Mouse (Mus musculus) heart, embryonic 13.5 days (tissue): ENCODE results near the gene Hoxd3. TPM values are rescaled to one million over a fixed set of nuclear protein-coding genes. Genes with fewer than 3 reads are reported as not detected.

ENCODE experiments used
- ATAC-seq: fragments of 200-750 bp; cut with Nextera tagmentation; 2 replicates; pipeline ENCODE4 v1.8.0; 2017; ENCODE audit warnings: moderate TSS enrichment; ENCODE audit not compliant: insufficient number of reproducible peaks, low FRiP score, low TSS enrichment; ENCODE audit errors: extremely low read depth
- H3K27ac ChIP-seq: fragments of 300-500 bp; sonication (generic); replicated peaks from 2 replicates; pipeline ENCODE4 v1.5.1; 2015; ENCODE audit warnings: moderate library complexity, mild to moderate bottlenecking, inconsistent platforms
- H3K27me3 ChIP-seq: fragments of 300-500 bp; sonication (generic); replicated peaks from 2 replicates; pipeline ENCODE4 v1.6.1; 2015; ENCODE audit warnings: mild to moderate bottlenecking, inconsistent platforms
- H3K36me3 ChIP-seq: fragments of 300-500 bp; sonication (generic); 2 replicates; pipeline ENCODE4 v1.6.1; 2015; ENCODE audit warnings: mild to moderate bottlenecking, inconsistent platforms
- H3K4me1 ChIP-seq: fragments of 300-500 bp; sonication (generic); 2 replicates; pipeline ENCODE4 v1.6.1; 2015; ENCODE audit warnings: inconsistent platforms
- H3K4me2 ChIP-seq: fragments of 300-500 bp; sonication (generic); 2 replicates; pipeline ENCODE4 v1.6.1; 2015; ENCODE audit warnings: inconsistent platforms, mild to moderate bottlenecking, moderate library complexity
- H3K4me3 ChIP-seq: fragments of 300-500 bp; sonication (generic); 2 replicates; pipeline ENCODE4 v1.5.1; 2015; ENCODE audit warnings: moderate library complexity, mild to moderate bottlenecking, inconsistent platforms
- H3K9ac ChIP-seq: fragments of 300-500 bp; sonication (generic); 2 replicates; pipeline ENCODE4 v1.6.1; 2015; ENCODE audit warnings: inconsistent platforms, mild to moderate bottlenecking, moderate library complexity
- H3K9me3 ChIP-seq: fragments of 300-500 bp; sonication (generic); 2 replicates; pipeline ENCODE4 v1.6.1; 2016; ENCODE audit warnings: inconsistent platforms
- WGBS: fragments of 180-500 bp; shearing (Covaris S2); methylation state at CpG from one replicate; pipeline ENCODE4 v1.1.7; 2015; ENCODE audit warnings: mixed read lengths; 5-methylcytosine and 5-hydroxymethylcytosine counted together
- polyA plus RNA-seq: library from polyadenylated mRNA; unstranded; fragments of >200 nt; fragmentation: Nextera tagmentation; extraction: Ambion mirVana; gene quantifications from 2 replicates; pipeline ENCODE4 v1.2.1, GENCODE M21; 2015

Hoxd3 gene
- polyA plus RNA-seq, 1 experiment from 2014 or later, result 0.74 TPM

DNA sequence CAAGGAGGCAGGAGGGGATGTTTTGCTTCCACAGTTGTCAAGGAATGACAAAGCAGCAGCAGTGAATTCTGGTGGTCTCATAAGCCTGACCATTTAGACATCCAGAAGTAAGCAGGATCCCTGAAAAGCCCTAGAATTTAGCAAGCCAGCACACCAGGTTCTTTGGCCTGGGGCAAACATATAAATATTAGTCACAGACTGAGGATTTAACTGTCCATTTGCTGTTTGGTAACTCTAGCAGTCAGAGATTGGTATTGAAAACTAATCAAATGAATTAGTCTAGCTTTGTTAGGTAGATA is 30.2 kb downstream of the Hoxd3 start:
- no peak overlapping the region for H3K4me3 ChIP-seq
- ATAC-seq, result no peak
- peaks cover 99% of the 10 kb centered on the region for H3K27me3 ChIP-seq
- no peak overlapping the region for H3K4me2 ChIP-seq
- H3K9ac ChIP-seq, result no peak overlapping the region
- no peaks in the 10 kb centered on the region for H3K9me3 ChIP-seq
- no peak overlapping the region for H3K27ac ChIP-seq
- H3K4me1 ChIP-seq, result peaks cover 11% of the 10 kb centered on the region
- no peaks in the 10 kb centered on the region for H3K36me3 ChIP-seq

- H3K4me3 ChIP-seq, result no peak overlapping the region
- H3K9ac ChIP-seq, result no peak overlapping the region
- H3K4me1 ChIP-seq, result peaks cover 16% of the 10 kb centered on the region
- no peaks in the 10 kb centered on the region for H3K36me3 ChIP-seq
- no peak overlapping the region for H3K27ac ChIP-seq
- H3K9me3 ChIP-seq, result no peaks in the 10 kb centered on the region
- H3K4me2 ChIP-seq, result peak overlapping the region; percentile 40; the same call in 1 of the 2 replicates
- H3K27me3 ChIP-seq, result peaks cover 99% of the 10 kb centered on the region
- ATAC-seq, result no peak
- under 1% methylated on average over 6 of the region's 6 CpGs for WGBS
These were observed 34.0 kb downstream of the Hoxd3 start for GRCm38 (mm10) chr2:74745540-74746297.

GRCm38 (mm10) chr2:74746298-74746921 is 34.7 kb downstream of the Hoxd3 start:
- Histone ChIP-seq H3K9ac (no peak overlapping the region), H3K4me1 (peaks cover 16% of the 10 kb centered on the region), H3K4me2 (peak overlapping the region; percentile 40), H3K27me3 (peaks cover 99% of the 10 kb centered on the region), H3K4me3 (peak overlapping the region; percentile 28), H3K27ac (no peak overlapping the region), H3K36me3 (no peaks in the 10 kb centered on the region), H3K9me3 (no peaks in the 10 kb centered on the region)
- no peak for ATAC-seq
- WGBS, result under 1% methylated on average over 58 of the region's 58 CpGs

DNA sequence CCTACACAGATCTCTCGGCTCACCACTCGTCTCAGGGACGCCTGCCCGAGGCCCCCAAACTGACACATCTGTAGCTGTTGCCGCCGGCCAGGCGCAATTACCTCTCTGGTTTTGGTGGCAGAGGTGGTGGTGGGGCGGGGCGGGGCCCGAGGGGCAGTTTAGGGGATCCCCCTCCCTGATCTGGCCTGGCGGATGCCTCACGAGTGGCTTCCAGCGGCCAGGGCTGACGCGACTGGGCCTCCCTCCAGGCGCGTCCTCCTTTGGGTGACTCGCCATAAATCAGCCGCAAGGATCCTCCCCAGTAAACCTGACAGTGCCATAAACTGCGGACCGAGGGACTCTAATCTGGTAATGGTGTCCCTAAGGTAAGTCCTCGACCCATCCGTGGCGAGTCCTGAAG is 35.3 kb downstream of the Hoxd3 start:
- Histone ChIP-seq H3K27me3 (peaks cover 99% of the 10 kb centered on the region), H3K9ac (no peak overlapping the region), H3K4me2 (peak overlapping the region; percentile 40), H3K9me3 (no peaks in the 10 kb centered on the region), H3K27ac (no peak overlapping the region), H3K36me3 (no peaks in the 10 kb centered on the region), H3K4me3 (peak overlapping the region; percentile 28; the same call in 1 of the 2 replicates), H3K4me1 (peaks cover 16% of the 10 kb centered on the region)
- WGBS, result 3% methylated on average over 24 of the region's 24 CpGs
- no peak for ATAC-seq

DNA sequence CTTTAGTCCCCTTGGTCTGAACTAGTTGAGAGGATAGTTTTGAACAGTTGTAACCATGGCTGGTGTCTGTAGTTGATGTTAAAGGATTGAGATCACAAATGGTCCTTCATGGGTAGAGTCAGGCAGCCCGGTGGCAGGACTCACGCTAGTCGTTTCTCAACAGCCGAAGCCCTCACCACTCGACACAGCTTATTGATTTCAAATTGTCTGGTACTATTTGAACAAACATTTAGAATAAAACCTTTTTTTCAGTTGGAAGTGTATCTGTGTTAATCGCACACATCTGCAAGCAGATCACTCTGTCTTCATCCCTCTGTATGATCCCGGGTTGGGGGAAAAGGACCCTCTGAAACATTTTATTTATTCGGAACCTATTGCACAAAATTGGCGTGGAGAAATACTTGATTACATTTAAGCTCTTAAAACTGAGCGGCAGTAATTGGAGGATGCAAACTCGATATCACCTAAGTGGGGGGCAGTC is 36.0 kb downstream of the Hoxd3 start:
- Histone ChIP-seq H3K27ac (no peak overlapping the region), H3K9ac (no peak overlapping the region), H3K36me3 (no peaks in the 10 kb centered on the region), H3K4me1 (peaks cover 20% of the 10 kb centered on the region), H3K9me3 (no peaks in the 10 kb centered on the region), H3K4me3 (no peak overlapping the region), H3K4me2 (no peak overlapping the region), H3K27me3 (peaks cover 99% of the 10 kb centered on the region)
- ATAC-seq, result no peak
- WGBS, result 13% methylated on average over 11 of the region's 11 CpGs

GRCm38 (mm10) chr2:74748436-74748995 is 36.8 kb downstream of the Hoxd3 start:
- Histone ChIP-seq H3K4me2 (no peak overlapping the region), H3K4me1 (peaks cover 27% of the 10 kb centered on the region), H3K9me3 (no peaks in the 10 kb centered on the region), H3K27me3 (peaks cover 100% of the 10 kb centered on the region), H3K36me3 (no peaks in the 10 kb centered on the region), H3K4me3 (no peak overlapping the region), H3K27ac (no peak overlapping the region), H3K9ac (no peak overlapping the region)
- WGBS, result 9% methylated on average over 9 of the region's 9 CpGs
- no peak for ATAC-seq

DNA sequence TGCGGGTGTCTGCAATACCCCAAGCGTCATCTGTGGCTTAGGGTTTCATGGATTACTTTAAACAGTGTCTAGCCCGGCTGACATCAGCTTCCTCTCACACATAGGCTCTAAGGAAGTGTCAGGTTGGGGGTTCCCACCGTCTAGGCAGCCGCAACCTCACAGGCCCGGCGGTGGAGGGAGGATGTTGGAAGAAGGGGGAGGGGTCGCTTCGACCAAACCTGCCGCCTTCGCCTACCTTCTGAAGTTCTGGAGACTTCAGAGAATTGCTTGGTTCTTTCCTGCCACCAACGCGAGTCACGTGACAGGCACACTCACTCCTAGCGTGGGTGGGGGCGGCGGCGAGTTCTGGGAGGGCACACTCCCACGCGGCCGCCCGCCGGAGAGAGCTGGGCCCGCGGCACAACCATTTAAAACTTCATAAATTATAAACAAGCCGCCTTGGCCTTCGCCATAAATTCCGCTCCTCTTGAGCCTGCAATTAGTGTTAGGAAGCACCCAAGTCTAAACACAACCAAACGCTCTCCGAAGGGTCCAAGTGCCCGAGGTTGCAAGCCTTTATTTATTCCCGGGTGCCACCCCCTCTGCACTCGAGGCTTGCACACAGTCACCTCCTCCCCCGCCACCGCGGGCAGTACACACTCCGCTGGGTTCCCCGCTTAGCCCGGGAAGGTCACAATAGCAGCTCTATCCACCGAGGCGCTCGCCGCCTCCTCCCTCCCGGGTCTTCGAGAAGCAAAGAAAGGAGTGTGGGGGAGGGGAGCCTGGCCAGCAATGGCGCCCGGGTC is 37.8 kb downstream of the Hoxd3 start:
- Histone ChIP-seq H3K27ac (no peak overlapping the region), H3K9ac (0 out of 2 replicates have a peak overlapping the region, but pooled peaks have one; percentile 24), H3K36me3 (no peaks in the 10 kb centered on the region), H3K27me3 (peaks cover 100% of the 10 kb centered on the region), H3K9me3 (no peaks in the 10 kb centered on the region), H3K4me1 (peaks cover 27% of the 10 kb centered on the region), H3K4me2 (peak overlapping the region; percentile 65), H3K4me3 (peak overlapping the region; percentile 37)
- WGBS, result 1% methylated on average over 47 of the region's 47 CpGs
- no peak for ATAC-seq

DNA sequence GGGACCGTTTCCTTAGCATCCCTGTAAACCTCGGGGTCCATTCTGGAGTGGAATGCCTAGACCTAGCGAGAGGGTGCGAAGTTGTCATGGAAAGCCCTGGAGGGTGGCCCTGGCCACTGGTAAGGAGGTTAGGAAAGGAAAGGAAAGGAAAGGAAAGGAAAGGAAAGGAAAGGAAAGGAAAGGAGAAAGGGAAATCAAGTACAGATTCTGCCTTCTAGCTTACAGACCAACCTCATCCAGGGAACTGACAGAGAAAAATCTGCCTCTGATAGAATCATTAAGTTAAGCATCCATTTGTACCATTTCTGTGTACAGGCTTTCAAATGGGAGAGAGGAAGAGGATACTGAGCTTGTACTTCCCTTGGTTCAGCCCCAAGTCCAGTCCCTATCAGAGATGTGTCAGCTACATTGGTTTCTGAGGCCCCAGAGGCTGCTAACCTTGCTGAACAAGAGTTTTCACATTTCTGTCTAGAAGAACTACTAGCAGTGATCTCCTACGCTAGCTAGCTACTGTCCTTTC is 39.1 kb downstream of the Hoxd3 start:
- Histone ChIP-seq H3K27ac (no peak overlapping the region), H3K9ac (no peak overlapping the region), H3K4me1 (peaks cover 27% of the 10 kb centered on the region), H3K9me3 (no peaks in the 10 kb centered on the region), H3K36me3 (no peaks in the 10 kb centered on the region), H3K27me3 (peaks cover 98% of the 10 kb centered on the region), H3K4me3 (no peak overlapping the region), H3K4me2 (no peak overlapping the region)
- WGBS, result 24% methylated on average over 5 of the region's 5 CpGs
- no peak for ATAC-seq

DNA sequence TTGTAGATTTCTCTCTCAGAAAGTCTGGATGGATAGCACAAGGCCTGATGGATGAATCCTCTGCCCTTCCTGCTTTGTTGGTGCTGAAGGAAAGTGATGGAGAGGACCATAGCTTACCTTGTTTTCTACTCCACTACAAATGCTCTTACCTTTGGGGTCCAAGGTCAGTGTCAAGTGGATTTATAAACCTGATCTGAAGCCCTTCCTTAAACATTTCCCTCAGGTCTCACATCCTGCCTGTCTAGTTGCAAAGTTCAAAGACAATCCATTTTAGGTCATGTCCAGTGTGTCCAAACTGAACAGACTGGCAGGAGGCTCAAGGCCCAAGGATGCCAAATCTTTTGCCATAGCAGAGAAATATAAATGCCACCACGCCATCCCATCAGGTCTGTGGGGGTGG is 40.1 kb downstream of the Hoxd3 start:
- H3K4me3 ChIP-seq, result no peak overlapping the region
- no peaks in the 10 kb centered on the region for H3K9me3 ChIP-seq
- H3K27me3 ChIP-seq, result peaks cover 98% of the 10 kb centered on the region
- H3K9ac ChIP-seq, result no peak overlapping the region
- no peaks in the 10 kb centered on the region for H3K36me3 ChIP-seq
- ATAC-seq, result no peak
- 70% methylated on average over 1 of the region's 1 CpGs for WGBS
- no peak overlapping the region for H3K4me2 ChIP-seq
- peaks cover 21% of the 10 kb centered on the region for H3K4me1 ChIP-seq
- no peak overlapping the region for H3K27ac ChIP-seq

DNA sequence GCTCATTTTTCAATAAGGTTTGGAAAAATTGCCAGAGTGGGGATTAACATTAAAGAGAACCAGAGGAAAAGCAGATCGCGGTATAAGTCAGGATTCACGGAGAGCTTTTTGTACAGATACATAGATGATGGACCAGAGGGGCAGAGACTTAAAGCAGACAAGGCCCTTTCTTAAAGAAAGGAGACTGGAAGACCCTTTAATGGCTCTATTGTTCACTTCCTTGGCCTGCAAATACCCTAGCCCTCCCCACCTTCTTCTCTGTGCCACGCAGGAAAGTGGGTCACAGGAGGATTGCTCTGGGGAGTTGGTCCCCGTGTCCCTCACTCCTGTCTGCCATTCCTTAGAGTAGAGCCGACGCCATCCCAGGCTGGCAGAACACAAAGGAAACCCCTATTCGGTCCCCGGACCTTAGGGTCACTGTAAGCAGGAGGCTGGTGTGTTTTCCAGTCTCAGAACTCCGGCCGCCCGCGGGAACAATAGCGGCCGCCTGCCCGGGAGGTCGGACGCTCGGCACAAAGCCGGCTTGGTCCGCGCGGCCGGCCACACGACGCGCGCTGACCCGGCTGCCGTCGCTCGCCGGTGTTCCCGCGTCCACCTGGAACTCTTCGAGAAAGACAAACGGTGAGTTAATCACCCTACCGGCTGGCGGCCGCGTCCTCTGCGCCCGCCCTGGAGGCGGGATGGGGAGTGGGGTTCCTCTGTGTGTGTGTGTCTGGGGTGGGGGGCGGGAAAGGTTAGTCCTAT is 40.9 kb downstream of the Hoxd3 start:
- Histone ChIP-seq H3K4me2 (peak overlapping the region; percentile 71), H3K27ac (no peak overlapping the region), H3K9ac (peak overlapping the region; percentile 50; the same call in 1 of the 2 replicates), H3K27me3 (peaks cover 98% of the 10 kb centered on the region), H3K9me3 (no peaks in the 10 kb centered on the region), H3K4me1 (peaks cover 21% of the 10 kb centered on the region), H3K36me3 (no peaks in the 10 kb centered on the region), H3K4me3 (peak overlapping the region; percentile 47)
- WGBS, result 3% methylated on average over 45 of the region's 45 CpGs
- ATAC-seq, result no peak
